Mouse (Mus musculus) cerebellum, adult (tissue): ENCODE measurements at regions not wholly inside any gene's neighbourhood (a gene's known extent, or its start where the extent isn't known, plus 50 kb on each side); places are given as distances from the start of the nearest gene placed in this dataset.
"Not testable (repeated sequence)": the region's sequence is repeated elsewhere in the genome, so short reads cannot be mapped to it uniquely, and the experiment has no call there.

Experiments used
- ATAC-seq: cut with Nextera tagmentation; 2 replicates; pipeline ENCODE4 v1.9.2; 2017; ENCODE audit warnings: mild to moderate bottlenecking, moderate library complexity, mixed read lengths; ENCODE audit not compliant: insufficient number of reproducible peaks, low FRiP score, low TSS enrichment

GRCm38 (mm10) chr13:97409891-97410525 is 169.1 kb downstream of the Enc1 start:
- ATAC-seq = no peak

GRCm38 (mm10) chr13:97409291-97409780 is 168.4 kb downstream of the Enc1 start:
- ATAC-seq = no peak

GRCm38 (mm10) chr13:97408414-97409290 is 167.7 kb downstream of the Enc1 start:
- no peak for ATAC-seq

GRCm38 (mm10) chr13:97407773-97408172 is 166.9 kb downstream of the Enc1 start:
- ATAC-seq = no peak

- no peak for ATAC-seq
These were observed 165.8 kb downstream of the Enc1 start for GRCm38 (mm10) chr13:97406678-97407077.

GRCm38 (mm10) chr13:97402164-97402761 is 161.4 kb downstream of the Enc1 start:
- no peak for ATAC-seq

- ATAC-seq = no peak
These were observed 160.7 kb downstream of the Enc1 start for GRCm38 (mm10) chr13:97401620-97402019.

- no peak for ATAC-seq
These were observed 157.1 kb downstream of the Enc1 start for GRCm38 (mm10) chr13:97398041-97398440.

- no peak for ATAC-seq
These were observed 156.2 kb downstream of the Enc1 start for GRCm38 (mm10) chr13:97396899-97397640.

GRCm38 (mm10) chr13:97396286-97396685 is 155.4 kb downstream of the Enc1 start:
- not testable (repeated sequence) for ATAC-seq

- ATAC-seq = no peak
These were observed 154.0 kb downstream of the Enc1 start for GRCm38 (mm10) chr13:97394756-97395454.

GRCm38 (mm10) chr13:97394071-97394470 is 153.2 kb downstream of the Enc1 start:
- no peak for ATAC-seq

- ATAC-seq = no peak
These were observed 152.6 kb downstream of the Enc1 start for GRCm38 (mm10) chr13:97393456-97393855.

GRCm38 (mm10) chr13:97390449-97390930 is 149.6 kb downstream of the Enc1 start:
- ATAC-seq = no peak

GRCm38 (mm10) chr13:97388851-97389479 is 148.1 kb downstream of the Enc1 start:
- no peak for ATAC-seq

GRCm38 (mm10) chr13:97386511-97386910 is 145.6 kb downstream of the Enc1 start:
- no peak for ATAC-seq

- ATAC-seq = no peak
These were observed 144.6 kb downstream of the Enc1 start for GRCm38 (mm10) chr13:97385531-97385930.

- no peak for ATAC-seq
These were observed 143.3 kb downstream of the Enc1 start for GRCm38 (mm10) chr13:97384091-97384777.

GRCm38 (mm10) chr13:97383351-97383750 is 142.4 kb downstream of the Enc1 start:
- no peak for ATAC-seq
